Mouse (Mus musculus) liver, adult 2 months (tissue): ENCODE measurements around the gene Ppp3ca. TPM values are rescaled to one million over a fixed set of nuclear protein-coding genes. Genes with fewer than 3 reads are reported as not detected.

ENCODE experiments used
- DNase-seq: peaks from one replicate; pipeline ENCODE4 v3.0.0-alpha.2; 2011; ENCODE audit warnings: low read depth, low spot score; ENCODE audit errors: extremely low read depth
- H3K27ac ChIP-seq: fragments of 200-500 bp; replicated peaks from 2 replicates; pipeline ENCODE4 v1.5.1; 2012; ENCODE audit warnings: low read depth, mild to moderate bottlenecking, control low read depth, inconsistent platforms, low read length; ENCODE audit not compliant: insufficient read depth
- H3K27me3 ChIP-seq: fragments of 200-500 bp; 2 replicates; pipeline ENCODE4 v1.6.1; 2012; ENCODE audit warnings: mild to moderate bottlenecking, moderate library complexity, low read length, inconsistent platforms; ENCODE audit not compliant: control insufficient read depth, insufficient read depth
- H3K36me3 ChIP-seq: fragments of 200-500 bp; 2 replicates; pipeline ENCODE4 v1.6.1; 2012; ENCODE audit warnings: low read length, inconsistent platforms; ENCODE audit not compliant: control insufficient read depth, insufficient read depth
- H3K4me1 ChIP-seq: fragments of 200-500 bp; 2 replicates; pipeline ENCODE4 v1.6.1; 2011; ENCODE audit warnings: low read length; ENCODE audit not compliant: control insufficient read depth, insufficient read depth
- H3K4me3 ChIP-seq: fragments of 200-500 bp; 2 replicates; pipeline ENCODE4 v1.5.1; 2011; ENCODE audit warnings: low read depth, mild to moderate bottlenecking, control low read depth, low read length, moderate library complexity; ENCODE audit not compliant: insufficient read depth
- H3K79me2 ChIP-seq: fragments of 200-500 bp; 2 replicates; pipeline ENCODE4 v1.6.1; 2012; ENCODE audit warnings: inconsistent platforms, mild to moderate bottlenecking, low read length, moderate library complexity; ENCODE audit not compliant: control insufficient read depth, insufficient read depth
- H3K9ac ChIP-seq: fragments of 200-500 bp; 2 replicates; pipeline ENCODE4 v1.6.1; 2012; ENCODE audit warnings: low read depth, mild to moderate bottlenecking, control low read depth, inconsistent platforms, low read length
- CTCF ChIP-seq: fragments of 200-500 bp; IDR thresholded peaks from 2 replicates; pipeline ENCODE4 v1.5.1; 2011; ENCODE audit warnings: low read depth, low read length, control low read depth
- POLR2A ChIP-seq: fragments of 200-500 bp; IDR thresholded peaks from 2 replicates; pipeline ENCODE4 v1.6.1; 2011; ENCODE audit warnings: low read length, control low read depth; ENCODE audit not compliant: insufficient read depth; ENCODE audit errors: extremely low read depth
- WGBS: fragments of 180-500 bp; shearing (Covaris S2); methylation state at CpG from one replicate; pipeline ENCODE4 v1.1.7; 2018; 5-methylcytosine and 5-hydroxymethylcytosine counted together
- polyA plus RNA-seq: library from polyadenylated mRNA; depleted of rRNA; stranded (reverse); fragments of >200 nt; gene quantifications from 2 replicates; pipeline ENCODE4 v1.2.3, GENCODE M21; 2012
- total RNA-seq: library from RNA; depleted of rRNA; stranded (reverse); fragments of >200 nt; gene quantifications from 2 replicates; pipeline ENCODE4 v1.2.3, GENCODE M21; 2014

Gene Ppp3ca
- total and polyA plus RNA-seq, 2 experiments, result 9.8 to 23.0 TPM

DNA sequence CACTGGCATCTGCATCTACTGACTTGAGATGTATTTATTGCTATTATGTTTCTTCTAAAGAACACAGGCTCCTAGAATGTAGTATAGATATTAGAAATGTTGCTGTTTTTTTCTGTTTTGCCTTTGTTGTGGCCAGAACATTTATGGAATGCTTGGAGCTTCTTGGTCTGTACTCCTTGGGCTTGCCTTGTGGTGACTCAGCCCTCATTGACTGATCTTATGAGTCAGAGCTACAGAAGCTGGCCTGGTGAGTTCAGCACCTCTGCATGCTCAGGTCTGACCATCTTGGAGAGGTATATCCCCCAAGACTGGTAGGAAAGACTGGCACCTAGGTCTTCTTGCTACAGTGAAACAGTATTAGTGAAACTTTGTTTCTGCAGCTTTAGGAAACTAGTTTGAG is 52.6 kb downstream of the Ppp3ca start:
- no peak overlapping the region for H3K9ac ChIP-seq
- H3K79me2 ChIP-seq, result peaks cover 37% of the 10 kb centered on the region; the same call in 1 of the 2 replicates
- DNase-seq, result no peak
- TF ChIP-seq POLR2A (no peak), CTCF (no peak)
- no peak overlapping the region for H3K27ac ChIP-seq
- no peaks in the 10 kb centered on the region for H3K27me3 ChIP-seq
- H3K36me3 ChIP-seq, result no peaks in the 10 kb centered on the region
- H3K4me3 ChIP-seq, result no peak overlapping the region
- peaks cover 6% of the 10 kb centered on the region for H3K4me1 ChIP-seq

GRCm38 (mm10) chr3:136725311-136726156 is 55.6 kb downstream of the Ppp3ca start:
- WGBS, result 57% methylated on average over 7 of the region's 7 CpGs

DNA sequence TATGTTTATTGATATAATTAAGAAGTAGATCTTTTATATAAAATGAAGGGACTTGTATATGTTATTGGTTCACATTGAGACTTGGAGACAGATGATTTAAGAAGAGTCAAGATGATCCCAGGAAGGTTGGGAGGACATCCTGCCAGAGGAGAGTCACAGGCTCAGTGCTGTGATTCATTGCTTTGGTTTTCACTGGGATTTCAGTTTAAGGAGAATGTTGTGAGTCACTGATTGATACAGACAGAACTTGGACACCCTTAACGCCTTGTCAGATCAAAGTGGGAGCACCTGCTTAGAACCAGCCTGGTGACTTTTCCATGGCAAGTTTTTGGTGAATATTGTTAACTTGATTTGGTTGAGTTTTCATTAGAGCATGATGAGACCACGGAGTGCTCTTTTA is 58.0 kb downstream of the Ppp3ca start:
- H3K9ac ChIP-seq, result no peak overlapping the region
- H3K36me3 ChIP-seq, result no peaks in the 10 kb centered on the region
- no peaks in the 10 kb centered on the region for H3K27me3 ChIP-seq
- no peak overlapping the region for H3K27ac ChIP-seq
- H3K79me2 ChIP-seq, result peaks cover 33% of the 10 kb centered on the region; the same call in 1 of the 2 replicates
- 93% methylated on average over 2 of the region's 2 CpGs for WGBS
- H3K4me1 ChIP-seq, result peaks cover 6% of the 10 kb centered on the region
- TF ChIP-seq POLR2A (no peak), CTCF (no peak)
- no peak overlapping the region for H3K4me3 ChIP-seq
- DNase-seq, result no peak

More at GRCm38 (mm10) chr3:136725311-136726156, 55.6 kb downstream of the Ppp3ca start:
- peak; percentile 27 for DNase-seq
- no peak overlapping the region for H3K27ac ChIP-seq
- H3K27me3 ChIP-seq, result no peaks in the 10 kb centered on the region
- H3K9ac ChIP-seq, result no peak overlapping the region
- peaks cover 33% of the 10 kb centered on the region; the same call in 1 of the 2 replicates for H3K79me2 ChIP-seq
- peaks cover 6% of the 10 kb centered on the region for H3K4me1 ChIP-seq
- TF ChIP-seq CTCF, result no peak
- no peak for TF ChIP-seq POLR2A
- H3K36me3 ChIP-seq, result no peaks in the 10 kb centered on the region
- H3K4me3 ChIP-seq, result peak overlapping the region; percentile 10; the same call in 1 of the 2 replicates

DNA sequence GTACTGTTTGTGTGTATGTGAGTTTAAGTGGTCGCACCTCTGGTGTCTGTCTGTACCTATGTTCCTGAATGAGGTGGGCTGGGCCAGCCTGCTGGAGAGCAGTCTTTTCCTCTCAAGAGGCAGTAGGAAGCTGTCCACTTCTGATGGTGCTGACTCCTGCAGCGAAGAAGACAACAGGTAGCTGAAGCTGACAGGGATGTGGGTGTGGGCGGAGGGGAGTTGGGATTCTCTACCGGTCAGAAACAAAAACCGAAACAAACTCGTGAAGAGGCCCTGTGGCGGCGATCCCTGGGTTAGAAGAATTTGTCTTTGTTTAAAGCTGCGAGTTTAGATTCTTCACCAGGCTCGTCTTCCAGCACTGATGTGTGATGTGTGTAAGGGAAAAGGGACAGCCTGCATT is 60.1 kb downstream of the Ppp3ca start:
- Histone ChIP-seq H3K4me1 (peaks cover 3% of the 10 kb centered on the region; the same call in 1 of the 2 replicates), H3K79me2 (peaks cover 36% of the 10 kb centered on the region; the same call in 1 of the 2 replicates), H3K4me3 (no peak overlapping the region), H3K36me3 (no peaks in the 10 kb centered on the region), H3K27ac (no peak overlapping the region), H3K9ac (no peak overlapping the region), H3K27me3 (no peaks in the 10 kb centered on the region)
- 73% methylated on average over 10 of the region's 10 CpGs for WGBS
- TF ChIP-seq POLR2A, result no peak
- TF ChIP-seq CTCF, result no peak
- DNase-seq, result no peak

- Histone ChIP-seq H3K27me3 (no peaks in the 10 kb centered on the region), H3K27ac (no peak overlapping the region), H3K4me1 (0 out of 2 replicates have a peak, but pooled peaks cover 1% of the 10 kb centered on the region), H3K4me3 (no peak overlapping the region), H3K36me3 (no peaks in the 10 kb centered on the region), H3K9ac (no peak overlapping the region), H3K79me2 (peaks cover 30% of the 10 kb centered on the region; the same call in 1 of the 2 replicates)
- no peak for DNase-seq
- TF ChIP-seq POLR2A (no peak), CTCF (no peak)
- WGBS, result 97% methylated on average over 6 of the region's 6 CpGs
These were observed 61.7 kb downstream of the Ppp3ca start for GRCm38 (mm10) chr3:136731579-136731978.

GRCm38 (mm10) chr3:136736021-136736420 is 66.1 kb downstream of the Ppp3ca start:
- H3K4me3 ChIP-seq, result no peak overlapping the region
- no peaks in the 10 kb centered on the region for H3K36me3 ChIP-seq
- no peak overlapping the region for H3K9ac ChIP-seq
- H3K27ac ChIP-seq, result no peak overlapping the region
- H3K4me1 ChIP-seq, result no peaks in the 10 kb centered on the region
- DNase-seq, result no peak
- no peak for TF ChIP-seq CTCF
- no peak for TF ChIP-seq POLR2A
- H3K27me3 ChIP-seq, result no peaks in the 10 kb centered on the region
- peaks cover 24% of the 10 kb centered on the region; the same call in 1 of the 2 replicates for H3K79me2 ChIP-seq
- 85% methylated on average over 1 of the region's 1 CpGs for WGBS
